In the genomic region with DNA sequence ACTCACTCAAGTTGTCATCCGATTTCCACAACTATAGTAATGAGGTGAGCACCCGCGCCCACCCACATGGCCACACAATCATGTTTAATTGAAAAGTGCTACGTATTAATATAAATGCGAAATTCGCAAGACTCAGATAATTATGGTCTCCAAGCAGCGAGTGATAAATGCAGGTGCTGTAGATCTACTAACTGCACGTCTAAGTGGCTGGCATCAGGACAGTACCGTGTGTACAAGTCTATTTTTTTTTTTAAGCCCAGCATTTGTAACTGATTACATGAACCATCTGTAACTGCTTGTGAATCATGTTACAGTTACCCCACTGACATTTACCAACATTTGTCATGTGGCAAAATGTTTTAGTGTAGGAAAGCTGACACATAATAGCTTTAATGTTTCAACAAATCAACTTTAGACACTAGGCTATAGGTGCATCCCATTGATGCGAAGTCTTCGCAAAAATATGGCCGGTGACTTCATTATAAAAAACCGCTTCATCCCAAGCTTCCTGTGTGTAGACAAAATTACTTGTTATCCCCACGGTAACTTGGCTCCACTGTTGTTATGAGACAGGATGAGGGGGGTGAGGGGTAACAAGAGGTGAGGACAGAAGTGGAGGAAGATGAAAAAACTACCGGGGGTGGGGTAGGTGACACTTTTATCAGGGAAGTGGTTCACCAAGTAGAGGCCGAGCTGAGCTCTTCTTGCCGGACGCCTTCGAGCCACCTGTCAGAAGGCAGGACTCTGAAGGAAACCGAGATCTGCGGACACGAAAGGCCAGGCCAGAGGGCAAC, we compare ENCODE assay signal across 8 mouse cellular contexts. TPM values are rescaled to one million over a fixed set of nuclear protein-coding genes. Genes with fewer than 3 reads are reported as not detected.
DNase-seq lines count a peak whose midpoint lies in the region; ATAC-seq lines count a peak whose summit lies in the region.

No protein-coding gene starts in this region.

- H3K9me3 ChIP-seq in kidney, embryonic 16.5 days (ENCODE audit: low read length): no peaks in the 10 kb centered on the region

- peak overlapping the region; percentile 96 for H3K9ac ChIP-seq in kidney, embryonic 16.5 days (replicated peaks; ENCODE audit: low read length)

- H3K79me2 ChIP-seq in macrophage (ENCODE audit: inconsistent target): peaks cover 25% of the 10 kb centered on the region

- H3K27me3 ChIP-seq in kidney, embryonic 16.5 days (ENCODE audit: insufficient read depth, low read length): no peaks in the 10 kb centered on the region

- peak overlapping the region; percentile 93 for H3K27ac ChIP-seq in kidney, embryonic 16.5 days (ENCODE audit: low read length)
- H3K27ac ChIP-seq in macrophage: peak overlapping the region; percentile 82

- ATAC-seq in kidney, embryonic 16.5 days (ENCODE audit: low FRiP score, low TSS enrichment): no peak
- peak; percentile 0 to 9; a peak in 2 of 4 replicates for ATAC-seq in hematopoietic stem cell, adult 5-6 weeks (replicated peaks in 1 of 2; ENCODE audit: insufficient read depth in 1 of 2, low FRiP score in 2 of 2, low TSS enrichment in 1 of 2, low read depth in 1 of 2, poor library complexity in 2 of 2, severe bottlenecking in 2 of 2)

- WGBS in kidney, embryonic 16.5 days: 34% methylated on average over 22 of the region's 22 CpGs
- 39% methylated on average over 22 of the region's 22 CpGs for WGBS in macrophage (ENCODE audit: missing documents)

- H3K36me3 ChIP-seq in kidney, embryonic 16.5 days (ENCODE audit: insufficient read depth, low read length): peaks cover 3% of the 10 kb centered on the region; the same call in 1 of the 2 replicates
- no peaks in the 10 kb centered on the region for H3K36me3 ChIP-seq in macrophage (ENCODE audit: inconsistent target)

- H3K4me2 ChIP-seq in kidney, embryonic 16.5 days (replicated peaks; ENCODE audit: low read depth, low read length): peak overlapping the region; percentile 76

- peaks cover 18% of the 10 kb centered on the region for H3K4me1 ChIP-seq in kidney, embryonic 16.5 days (ENCODE audit: insufficient read depth, low read length)

- H3K4me3 ChIP-seq in kidney, embryonic 16.5 days (ENCODE audit: low read length): peak overlapping the region; percentile 84
- peak overlapping the region; percentile 52 for H3K4me3 ChIP-seq in macrophage (ENCODE audit: inconsistent target)

- no peak for DNase-seq in kidney, postnatal 4 days
- DNase-seq in T-cell, adult 2 months (ENCODE audit: low spot score): peak; percentile 76
- no peak for DNase-seq in right cerebral cortex, postnatal 25 days
- no peak for DNase-seq in thymus, adult 18-20 months
- DNase-seq in adrenal gland, postnatal 36 days: no peak

RNA-seq across cellular contexts. Expression of a gene that starts 0.8 kb away (rescaled TPM):
- polyA plus RNA-seq in kidney, embryonic 16.5 days (2015; fragmentation: Nextera tagmentation; extraction: Ambion mirVana): 1,893 and 1,900 TPM in 2 replicates
- total RNA-seq in hematopoietic stem cell, adult 5-6 weeks (2017): 802 and 1,149 TPM in 2 replicates
- 10 to 100 TPM; 20.2 to 78.1 (median 45.3) TPM for total RNA-seq in macrophage (2018; cell fraction: chromatin; rRNA removed)
- 100 to 1,000 TPM; 120 to 200 (median 162) TPM for total RNA-seq in macrophage (2018; cell fraction: cytosol; rRNA removed)
- 100 to 1,000 TPM in 6 of 26 experiments, 10 to 100 TPM in 20; 39.3 to 168 (median 74.9) TPM for total RNA-seq in macrophage (2018; cell fraction: nucleus; rRNA removed)
- 124 to 262 TPM (median 236 TPM) in 3 replicates for polyA plus RNA-seq in macrophage (2018)
- 100 to 1,000 TPM; 149 to 188 TPM for total RNA-seq in adrenal gland, postnatal 36 days (2021)

RNA-seq across cellular contexts. Expression of a gene that starts 3.9 kb away (rescaled TPM):
- 6.3 and 7.6 TPM in 2 replicates for polyA plus RNA-seq in kidney, embryonic 16.5 days (2015; fragmentation: Nextera tagmentation; extraction: Ambion mirVana)
- 10.4 and 15.9 TPM in 2 replicates for total RNA-seq in hematopoietic stem cell, adult 5-6 weeks (2017)
- total RNA-seq in macrophage (2018; cell fraction: chromatin; rRNA removed): 100 to 1,000 TPM in 4 of 26 experiments, 10 to 100 TPM in 22; 18.1 to 133 (median 45.6) TPM
- total RNA-seq in macrophage (2018; cell fraction: cytosol; rRNA removed): 10 to 100 TPM in 25 of 26 experiments, 1 to 10 TPM in 1; 10.0 to 52.7 (median 19.8) TPM
- 100 to 1,000 TPM in 2 of 26 experiments, 10 to 100 TPM in 24; 15.0 to 122 (median 33.7) TPM for total RNA-seq in macrophage (2018; cell fraction: nucleus; rRNA removed)
- 20.4 to 33.0 TPM (median 25.9 TPM) in 3 replicates for polyA plus RNA-seq in macrophage (2018)
- 10 to 100 TPM; 20.6 to 21.1 TPM for total RNA-seq in adrenal gland, postnatal 36 days (2021)

RNA-seq across cellular contexts. Expression of a gene that starts 54.8 kb away (rescaled TPM):
- polyA plus RNA-seq in kidney, embryonic 16.5 days (2015; fragmentation: Nextera tagmentation; extraction: Ambion mirVana): 118 and 125 TPM in 2 replicates
- 85.1 and 90.1 TPM in 2 replicates for total RNA-seq in hematopoietic stem cell, adult 5-6 weeks (2017)
- total RNA-seq in macrophage (2018; cell fraction: chromatin; rRNA removed): 100 to 1,000 TPM in 25 of 26 experiments, 10 to 100 TPM in 1; 84.2 to 338 (median 182) TPM
- total RNA-seq in macrophage (2018; cell fraction: cytosol; rRNA removed): 100 to 1,000 TPM in 25 of 26 experiments, 10 to 100 TPM in 1; 98.0 to 162 (median 137) TPM
- total RNA-seq in macrophage (2018; cell fraction: nucleus; rRNA removed): 100 to 1,000 TPM in 23 of 26 experiments, 10 to 100 TPM in 3; 92.8 to 273 (median 149) TPM
- polyA plus RNA-seq in macrophage (2018): 132 to 168 TPM (median 156 TPM) in 3 replicates
- total RNA-seq in adrenal gland, postnatal 36 days (2021): 10 to 100 TPM; 74.6 to 80.6 TPM
